Mouse (Mus musculus) ovary, postnatal 14 days (tissue): Measurements from ENCODE around the gene Alkbh1.

Experiments
- DNase-seq: peaks from one replicate; pipeline ENCODE4 v3.0.0; 2022; ENCODE audit warnings: low spot score

Alkbh1 gene

DNA sequence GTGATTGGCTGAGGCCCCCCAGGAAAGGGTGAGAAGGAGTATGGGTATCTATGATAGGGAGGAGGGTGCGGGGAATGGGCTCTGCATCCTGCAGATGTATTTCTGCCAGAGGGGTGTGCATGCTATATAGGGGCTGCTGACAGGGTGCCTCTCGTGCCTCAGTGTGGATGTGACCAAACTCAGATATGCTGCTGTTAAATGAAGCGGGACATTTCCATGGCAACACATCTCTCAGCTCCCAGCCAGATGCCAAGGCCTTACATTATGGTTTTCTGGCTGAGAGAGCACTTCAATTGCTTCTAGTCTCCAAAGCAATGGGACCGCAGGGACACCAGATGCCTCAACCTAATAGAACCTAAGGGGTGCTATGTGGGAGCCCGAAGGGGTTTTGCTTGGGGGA lies 24.9 kb downstream of the Alkbh1 start:
- DNase-seq = no peak

GRCm38 (mm10) chr12:87416690-87417089 lies 27.1 kb downstream of the Alkbh1 start:
- DNase-seq = peak; percentile 39

GRCm38 (mm10) chr12:87415358-87415757 lies 28.5 kb downstream of the Alkbh1 start:
- no peak for DNase-seq

- DNase-seq = peak; percentile 66
Measured at GRCm38 (mm10) chr12:87413179-87413790, 30.5 kb downstream of the Alkbh1 start.

DNA sequence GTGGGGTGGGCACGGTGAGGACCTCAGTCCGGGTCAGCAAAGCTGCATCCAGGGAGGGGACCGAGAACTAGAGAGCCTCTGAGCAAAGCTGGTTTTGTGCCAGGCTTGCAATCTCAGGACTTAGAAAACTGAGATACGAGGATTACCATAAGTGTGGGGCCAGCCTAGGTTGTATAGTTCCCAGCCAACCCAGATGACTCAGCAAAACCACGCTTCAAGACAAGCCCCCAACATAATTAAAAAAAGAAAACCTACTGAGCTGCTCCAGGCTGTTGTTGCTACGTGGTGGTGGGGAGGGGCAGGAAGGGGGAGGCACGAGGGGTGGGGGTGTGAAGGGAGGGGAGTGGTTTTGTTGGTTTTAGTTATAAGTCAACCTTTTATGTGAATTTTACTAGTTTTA lies 32.8 kb downstream of the Alkbh1 start:
- no peak for DNase-seq

GRCm38 (mm10) chr12:87409123-87409522 lies 34.7 kb downstream of the Alkbh1 start:
- DNase-seq = no peak

DNA sequence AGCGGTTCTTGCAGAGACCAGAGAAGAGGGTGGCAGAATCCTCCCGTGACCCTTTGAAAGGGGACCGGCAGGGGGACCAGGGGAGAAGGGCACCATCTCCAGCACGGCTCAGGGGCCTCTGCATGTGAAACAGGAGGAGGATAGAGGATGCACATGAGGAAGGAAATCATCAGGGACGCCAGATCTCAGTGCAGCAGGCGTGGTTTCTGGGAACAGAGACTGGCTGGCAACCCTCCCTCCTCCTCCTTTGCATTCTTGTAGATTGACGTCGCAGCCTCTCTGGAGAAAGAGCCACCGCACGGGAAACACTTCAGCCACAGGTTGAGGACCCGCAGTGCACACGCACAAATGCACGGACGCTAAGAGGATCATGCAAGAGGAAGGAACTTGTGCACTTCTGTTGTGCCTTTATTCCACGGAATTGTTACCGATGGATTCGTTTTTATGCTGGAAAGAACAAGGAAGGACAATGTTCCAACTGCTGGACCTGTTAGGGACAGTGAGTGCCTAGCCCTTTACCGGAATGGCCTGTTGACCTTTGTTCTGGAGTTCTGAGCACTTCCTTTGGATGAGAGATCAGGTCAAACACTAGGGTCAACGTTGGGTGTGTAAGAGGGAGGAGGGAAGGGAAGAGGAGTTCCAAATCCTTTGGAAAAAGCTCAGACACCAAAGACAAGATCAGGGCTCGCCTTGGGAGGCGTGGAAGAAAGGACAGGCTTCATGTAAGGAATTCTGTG lies 35.8 kb downstream of the Alkbh1 start:
- DNase-seq = no peak

DNA sequence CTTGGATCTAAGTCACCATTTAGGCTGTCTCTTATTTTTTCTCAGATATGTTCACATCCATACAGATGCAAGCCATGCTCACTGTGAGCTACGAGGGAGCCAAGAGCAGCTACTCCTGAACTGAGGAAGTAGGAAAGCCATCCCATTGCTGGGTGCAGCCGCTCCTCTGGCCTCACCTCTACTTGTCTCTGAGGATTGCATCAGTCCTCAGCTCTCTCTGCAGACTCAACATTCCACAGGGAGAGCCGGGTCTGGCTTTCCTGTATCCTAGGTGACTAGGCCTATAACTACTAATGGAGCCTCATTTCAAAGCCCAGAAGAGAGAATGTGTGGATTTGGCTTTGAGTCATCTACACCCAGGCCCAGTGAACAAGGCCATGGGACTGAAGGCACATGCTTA lies 38.1 kb downstream of the Alkbh1 start:
- DNase-seq = no peak

DNA sequence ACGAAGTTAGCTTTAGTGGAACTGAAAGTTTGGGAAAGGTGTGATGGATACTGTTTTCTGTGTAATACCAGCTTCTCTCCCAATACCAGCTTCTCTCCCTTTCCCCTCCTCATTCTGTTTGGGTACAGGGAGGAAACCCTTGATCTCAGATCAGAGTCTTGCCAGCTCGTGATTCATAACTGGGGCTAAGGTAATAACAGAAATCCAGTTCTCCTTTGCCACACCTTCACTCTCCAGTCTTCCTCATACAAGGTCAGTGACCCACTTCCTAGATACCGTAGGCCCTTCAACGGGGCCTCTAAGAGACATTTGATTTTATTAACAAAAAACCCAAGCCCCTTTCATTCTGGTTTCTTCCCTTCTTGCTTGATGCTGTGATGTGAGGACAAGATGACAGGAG lies 38.7 kb downstream of the Alkbh1 start:
- no peak for DNase-seq

- no peak for DNase-seq
Measured at GRCm38 (mm10) chr12:87401883-87402282, 41.9 kb downstream of the Alkbh1 start.

- no peak for DNase-seq
Measured at GRCm38 (mm10) chr12:87399119-87399819, 44.5 kb downstream of the Alkbh1 start.

DNA sequence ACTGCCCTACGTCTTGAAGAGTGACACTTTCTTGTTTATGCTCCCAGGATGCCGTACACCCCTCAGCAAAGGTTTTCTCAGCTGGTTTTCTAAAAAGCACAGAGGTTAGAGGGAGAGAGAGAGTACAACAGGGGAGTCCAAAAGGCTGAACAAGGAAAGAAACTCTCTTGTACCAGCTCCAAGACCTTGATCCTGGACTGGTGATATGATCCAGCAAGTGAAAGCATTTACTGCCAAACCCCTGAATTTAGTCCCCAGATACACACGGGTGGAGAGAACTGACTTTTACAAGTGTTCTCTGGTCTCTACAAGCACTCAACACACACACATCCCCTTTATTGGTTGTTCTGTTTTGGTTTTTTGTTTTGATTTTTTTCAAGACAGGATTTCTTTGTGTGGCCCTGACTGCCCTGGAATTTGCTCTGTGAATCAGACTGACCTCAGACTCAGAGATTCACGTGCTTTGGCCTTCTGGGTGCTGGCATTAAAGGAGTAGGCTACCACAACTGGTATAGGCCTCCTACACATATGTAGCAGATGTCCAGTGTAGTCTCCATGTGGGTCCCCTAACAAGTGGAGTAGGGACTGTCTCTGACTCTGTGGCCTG lies 45.9 kb downstream of the Alkbh1 start:
- DNase-seq = no peak

DNA sequence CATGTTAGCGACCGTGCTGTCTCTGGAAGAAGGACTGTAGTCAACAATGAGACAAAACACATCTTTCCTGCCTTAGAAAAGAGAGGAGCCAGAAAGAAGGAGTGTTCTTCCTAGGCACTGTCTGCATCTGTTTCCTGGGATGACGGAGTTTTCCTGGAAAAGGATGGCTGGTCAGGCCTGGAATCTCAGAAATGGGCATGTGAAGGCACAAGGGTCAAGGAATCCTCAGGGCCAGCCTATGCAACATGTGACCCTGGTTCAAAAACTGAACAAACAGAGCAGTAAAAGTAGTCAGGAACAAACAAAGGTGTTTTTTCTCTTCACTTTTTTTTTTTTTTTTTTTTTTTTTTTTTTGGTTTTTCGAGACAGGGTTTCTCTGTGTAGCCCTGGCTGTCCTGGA lies 46.7 kb downstream of the Alkbh1 start:
- DNase-seq = no peak

DNA sequence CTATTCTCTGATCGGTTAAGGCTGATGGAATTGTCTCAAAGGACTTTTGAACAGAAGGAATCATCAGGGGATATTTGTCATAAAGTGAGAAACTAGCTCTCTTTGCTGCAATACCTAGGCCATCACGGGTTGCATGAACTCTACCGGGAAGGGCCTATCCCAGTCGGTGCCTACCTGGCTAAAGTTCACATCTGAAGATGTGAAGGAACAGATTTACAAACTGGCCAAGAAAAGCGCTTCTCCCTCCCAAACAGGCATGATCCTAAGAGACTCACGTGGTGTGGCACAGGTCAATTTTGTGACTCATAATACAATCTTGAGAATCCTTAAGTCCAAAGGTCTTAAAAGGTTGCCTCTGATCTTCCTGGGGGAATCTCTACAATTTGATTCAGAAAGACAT lies 49.5 kb downstream of the Alkbh1 start:
- no peak for DNase-seq

GRCm38 (mm10) chr12:87393447-87394145 lies 50.2 kb downstream of the Alkbh1 start:
- DNase-seq = no peak

- no peak for DNase-seq
Measured at GRCm38 (mm10) chr12:87391355-87391754, 52.5 kb downstream of the Alkbh1 start.

DNA sequence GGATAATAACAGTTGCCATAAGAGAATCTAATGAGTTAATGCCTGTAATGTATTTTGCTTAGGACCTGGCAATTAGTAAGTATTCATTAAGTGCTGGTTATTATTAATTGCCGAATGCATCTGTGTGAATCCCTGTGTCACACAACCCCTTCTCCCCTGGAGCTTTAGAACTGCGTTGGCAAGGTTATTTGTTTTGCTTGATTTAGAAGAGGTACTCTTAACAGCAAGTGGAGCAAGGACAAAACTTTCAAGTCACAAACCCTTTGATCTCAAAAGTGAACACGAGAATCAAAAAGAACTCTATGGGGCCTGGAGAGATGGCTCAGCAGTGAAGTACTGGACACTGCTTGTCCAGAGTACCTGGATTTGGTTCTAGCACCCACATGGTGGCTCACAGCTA lies 54.6 kb downstream of the Alkbh1 start:
- DNase-seq = no peak

- DNase-seq = peak; percentile 98
Measured at GRCm38 (mm10) chr12:87388122-87388774, 55.6 kb downstream of the Alkbh1 start, which contains the start of gene Sptlc2. Gene Sptlc2, minus strand, starts transcription at chr12:87388355.

DNA sequence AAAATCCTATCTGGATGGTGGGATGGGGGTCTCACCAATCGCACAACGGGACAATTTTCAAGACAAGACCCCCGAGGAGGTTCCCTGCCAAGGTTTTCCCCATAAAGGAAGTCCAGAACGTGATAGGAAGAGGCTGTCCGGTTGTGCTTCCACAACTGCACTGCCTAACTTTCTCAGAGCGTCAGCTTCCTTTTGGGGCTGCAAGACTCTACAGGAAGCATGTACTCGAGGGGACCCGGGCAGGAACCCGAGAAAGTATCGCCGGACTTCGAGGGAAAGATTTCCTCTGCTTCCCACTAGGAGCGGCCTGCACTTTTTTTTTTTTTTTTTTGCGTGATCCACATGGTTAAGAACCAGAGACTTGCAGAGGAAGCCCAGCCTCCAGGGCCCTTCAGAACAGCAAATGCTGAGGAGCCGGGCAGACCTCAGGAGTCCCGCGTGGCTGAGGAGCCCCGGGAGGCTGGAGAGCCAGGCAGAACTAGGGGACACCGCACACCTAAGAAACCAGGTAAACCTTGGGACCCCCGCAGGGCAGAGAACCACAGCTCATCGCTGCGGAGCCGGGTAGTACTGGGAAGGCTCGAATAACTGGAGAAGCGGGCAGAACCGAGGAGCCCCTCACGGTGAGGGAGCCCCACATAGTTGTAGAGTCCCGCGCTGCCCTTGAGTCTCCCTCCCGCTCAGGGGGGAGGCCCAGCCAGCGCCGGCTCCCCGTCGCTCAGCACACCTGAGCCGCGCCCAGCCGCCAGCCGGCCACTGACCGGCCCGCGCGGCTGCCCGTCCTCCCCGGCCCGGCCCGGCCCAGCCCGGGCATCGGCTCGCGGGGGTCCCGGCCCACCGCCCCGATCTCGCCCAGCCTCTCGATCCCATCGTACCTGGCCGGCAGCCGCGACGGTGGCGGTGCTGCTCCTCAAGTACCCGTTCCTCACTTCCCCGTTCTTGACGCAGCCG lies 56.4 kb downstream of the Alkbh1 start:
- DNase-seq = no peak

DNA sequence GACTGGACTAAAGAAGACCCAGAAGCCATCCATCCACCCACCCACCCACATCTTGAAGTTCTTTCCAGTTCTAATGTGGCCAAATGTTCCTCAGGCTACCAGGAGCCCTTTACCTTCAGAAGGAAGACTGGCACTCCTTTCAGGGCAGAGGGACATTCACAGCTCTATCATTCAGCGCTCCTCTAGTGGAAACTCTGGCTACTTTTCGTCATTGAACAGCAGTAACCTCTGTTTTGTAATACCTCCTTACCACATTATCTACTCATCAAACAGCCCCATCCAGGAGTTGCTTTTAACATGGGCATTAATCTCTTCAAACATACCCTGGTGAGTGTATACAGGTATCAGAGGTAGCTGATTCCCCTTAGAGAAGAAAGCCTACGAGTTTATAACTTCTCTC lies 58.8 kb downstream of the Alkbh1 start:
- no peak for DNase-seq

DNA sequence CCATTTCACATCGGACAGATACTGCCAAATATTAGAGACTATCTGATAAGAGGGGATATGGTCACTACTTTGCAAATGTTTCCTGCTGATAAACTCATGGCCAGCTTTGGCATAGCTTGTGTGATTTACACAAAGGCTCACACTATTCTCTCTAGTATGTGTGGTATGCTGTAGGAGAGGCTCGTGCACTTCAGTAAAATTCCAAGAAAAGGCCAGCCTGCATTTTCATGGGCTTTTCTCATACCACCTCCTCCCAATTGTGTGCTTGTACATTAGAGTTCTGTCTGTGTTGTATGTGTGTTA lies 62.5 kb downstream of the Alkbh1 start:
- DNase-seq = no peak
